Mouse (Mus musculus) erythroid progenitor cell, adult 5-6 weeks (primary cell): ENCODE data around the gene Mrpl52. TPM values are rescaled to one million over a fixed set of nuclear protein-coding genes. Genes with fewer than 3 reads are reported as not detected.

Source experiments
- ATAC-seq: replicated peaks from 2 replicates; pipeline ENCODE4 v1.8.0; 2016; ENCODE audit warnings: moderate number of reproducible peaks, mild to moderate bottlenecking, moderate TSS enrichment, inconsistent platforms; ENCODE audit not compliant: poor library complexity, low FRiP score, severe bottlenecking
- total RNA-seq, 2 experiments: library from RNA; stranded (forward) in 1 of 2; stranded (reverse) in 1 of 2; fragments of 150-400 nt in 1 of 2; fragments of 186-747, 209-891 nt in 1 of 2; gene quantifications; 2 replicates each; pipeline versions ENCODE4 v1.2.3 to v1.2.4; 2015 to 2017; ENCODE audit warnings: low replicate concordance in 2 of 2

Gene Mrpl52
- total RNA-seq, 2 experiments from 2014 or later = 1.1 to 93.1 TPM

- ATAC-seq = no peak
These were observed 16.5 kb upstream of the Mrpl52 start for GRCm38 (mm10) chr14:54409980-54410810.

DNA sequence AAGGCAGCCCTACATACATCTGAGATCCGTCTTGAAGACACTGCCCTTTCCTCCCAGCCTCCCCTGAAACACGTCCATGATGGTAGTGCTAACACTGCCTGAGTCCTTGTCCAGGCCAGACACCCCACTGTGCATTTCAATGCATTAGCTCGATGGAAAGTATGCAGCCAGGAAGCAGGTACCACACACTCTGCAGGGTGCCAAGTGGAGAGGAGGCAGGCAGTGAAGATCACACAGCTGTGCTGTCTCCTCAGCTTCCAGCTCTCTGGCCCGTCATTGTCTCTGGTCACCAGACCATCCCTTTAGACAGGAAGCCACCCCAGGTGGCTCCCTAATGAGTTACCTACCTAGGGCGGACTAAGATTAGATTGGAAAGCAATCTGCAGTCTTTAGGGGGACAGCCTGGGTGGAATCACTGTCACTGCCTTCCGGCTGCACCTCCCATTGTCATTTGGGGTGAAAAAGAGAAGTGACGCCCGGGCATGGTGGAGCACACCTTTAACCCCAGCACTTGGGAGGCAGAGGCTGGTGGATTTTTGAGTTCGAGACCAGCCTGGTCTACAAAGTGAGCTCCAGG, 14.6 kb upstream of the Mrpl52 start:
- no peak for ATAC-seq

- ATAC-seq = peak; percentile 61; the same call in 1 of the 2 replicates
These were observed 14.0 kb upstream of the Mrpl52 start for GRCm38 (mm10) chr14:54412629-54413170.

- peak; percentile 72 for ATAC-seq
These were observed 12.6 kb upstream of the Mrpl52 start for GRCm38 (mm10) chr14:54413877-54414700.

GRCm38 (mm10) chr14:54415241-54416020, 11.3 kb upstream of the Mrpl52 start:
- ATAC-seq = no peak

- ATAC-seq = no peak
These were observed 10.4 kb upstream of the Mrpl52 start for GRCm38 (mm10) chr14:54416229-54416775.

GRCm38 (mm10) chr14:54416830-54417229, 9.9 kb upstream of the Mrpl52 start:
- no peak for ATAC-seq

DNA sequence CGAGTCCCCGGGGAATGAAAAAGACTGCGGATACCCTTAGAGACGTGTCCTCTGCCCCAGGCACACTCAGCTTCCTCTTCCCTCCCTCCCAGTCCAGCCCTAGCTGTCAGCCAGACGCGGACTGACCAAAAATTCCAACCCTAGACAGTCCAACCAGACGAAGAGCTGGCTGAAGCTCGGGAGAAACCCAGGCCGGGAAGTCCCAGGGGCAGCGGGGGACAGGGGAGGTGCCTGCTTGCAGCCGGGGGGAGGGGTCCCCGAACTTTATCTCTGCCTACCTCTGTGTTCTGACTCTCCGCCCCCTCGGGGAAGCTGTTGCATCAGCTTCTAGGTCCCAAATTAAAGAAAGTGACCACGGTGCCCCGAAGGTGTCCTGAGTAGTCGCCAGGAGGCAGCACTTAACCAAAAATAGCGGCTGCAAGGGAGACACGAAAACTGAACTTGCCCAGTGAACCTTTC, 9.1 kb upstream of the Mrpl52 start, which contains the start of gene Slc7a7:
Gene Slc7a7, minus strand, starts transcription at position 158 of the 459 bp plus-strand sequence.
- peak; percentile 65 for ATAC-seq

DNA sequence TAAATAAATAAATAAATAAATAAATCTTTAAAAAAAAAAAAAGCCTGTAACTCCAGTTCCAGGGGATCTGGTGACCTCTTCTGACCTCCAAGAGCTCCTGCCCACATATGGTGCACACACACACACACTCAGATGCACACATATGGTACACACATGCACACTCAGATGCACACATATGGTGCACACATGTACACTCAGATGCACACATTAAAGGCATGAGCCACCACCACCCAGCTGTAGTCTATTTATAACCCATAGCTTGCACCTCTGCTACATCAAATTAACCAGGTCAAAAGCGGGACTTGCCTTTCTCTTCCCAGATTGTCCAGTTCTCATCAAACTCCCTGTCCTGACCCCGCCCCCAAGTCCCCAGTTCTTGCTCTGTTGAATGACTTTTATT, 5.7 kb upstream of the Mrpl52 start:
- no peak for ATAC-seq

- ATAC-seq = peak; percentile 41
These were observed 3.3 kb upstream of the Mrpl52 start for GRCm38 (mm10) chr14:54423406-54423805.

GRCm38 (mm10) chr14:54424634-54425033, 2.1 kb upstream of the Mrpl52 start:
- ATAC-seq = peak; percentile 53; the same call in 1 of the 2 replicates

DNA sequence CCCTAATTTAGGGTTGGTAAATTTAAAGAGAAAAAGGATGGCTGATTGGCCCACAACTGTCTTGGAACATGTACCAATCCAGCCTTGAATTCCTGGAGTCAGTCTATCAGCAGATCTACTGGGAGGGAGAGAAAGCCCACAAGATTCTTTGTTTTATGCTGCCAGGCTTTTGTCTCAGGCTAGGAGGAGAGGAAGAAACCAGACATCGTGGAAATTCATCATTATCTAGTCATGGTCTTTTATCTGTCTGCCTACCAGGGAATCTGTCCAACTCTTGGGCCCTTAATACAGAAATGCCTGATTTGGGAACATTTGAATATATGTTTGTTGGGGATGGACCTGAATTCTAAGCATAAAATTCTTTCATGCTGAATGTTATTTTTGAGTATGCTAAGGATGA, 1.2 kb upstream of the Mrpl52 start:
- no peak for ATAC-seq

DNA sequence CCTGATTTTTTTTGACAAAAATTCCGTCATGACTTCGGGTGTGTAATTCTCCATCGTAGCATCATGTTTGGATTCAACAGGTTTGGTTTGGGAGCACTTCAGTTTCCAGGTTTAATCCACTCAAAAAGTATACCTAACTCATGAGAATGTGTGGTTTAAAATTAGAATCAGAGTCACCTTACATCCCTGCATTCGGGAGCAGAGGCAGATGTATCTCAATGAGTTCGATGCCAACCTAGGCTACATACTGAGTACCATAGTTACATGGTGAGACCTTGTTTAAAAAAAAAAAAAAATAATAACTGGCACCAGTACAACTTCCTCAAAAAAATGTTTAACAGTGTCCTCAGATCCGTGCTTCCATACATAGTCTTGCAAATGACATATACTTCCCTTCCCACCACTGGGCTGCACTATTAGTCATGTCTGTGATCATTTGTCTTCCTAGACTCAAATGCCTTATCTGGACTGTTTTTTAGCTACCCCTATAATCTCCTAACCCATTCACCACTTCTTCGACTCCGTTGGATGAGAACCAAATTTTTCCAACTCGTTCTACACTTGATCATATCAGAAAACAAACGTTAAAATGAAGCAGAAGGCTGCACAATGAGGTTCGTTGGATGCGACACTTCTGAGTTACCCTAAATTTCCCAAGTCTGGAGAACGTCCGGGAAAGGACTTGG, 563 bp upstream of the Mrpl52 start:
- peak; percentile 8 for ATAC-seq

GRCm38 (mm10) chr14:54427696-54428095, 987 bp downstream of the Mrpl52 start:
- no peak for ATAC-seq

GRCm38 (mm10) chr14:54428421-54428820, 1.7 kb downstream of the Mrpl52 start:
- ATAC-seq = no peak

GRCm38 (mm10) chr14:54429332-54430093, 2.8 kb downstream of the Mrpl52 start:
- no peak for ATAC-seq

DNA sequence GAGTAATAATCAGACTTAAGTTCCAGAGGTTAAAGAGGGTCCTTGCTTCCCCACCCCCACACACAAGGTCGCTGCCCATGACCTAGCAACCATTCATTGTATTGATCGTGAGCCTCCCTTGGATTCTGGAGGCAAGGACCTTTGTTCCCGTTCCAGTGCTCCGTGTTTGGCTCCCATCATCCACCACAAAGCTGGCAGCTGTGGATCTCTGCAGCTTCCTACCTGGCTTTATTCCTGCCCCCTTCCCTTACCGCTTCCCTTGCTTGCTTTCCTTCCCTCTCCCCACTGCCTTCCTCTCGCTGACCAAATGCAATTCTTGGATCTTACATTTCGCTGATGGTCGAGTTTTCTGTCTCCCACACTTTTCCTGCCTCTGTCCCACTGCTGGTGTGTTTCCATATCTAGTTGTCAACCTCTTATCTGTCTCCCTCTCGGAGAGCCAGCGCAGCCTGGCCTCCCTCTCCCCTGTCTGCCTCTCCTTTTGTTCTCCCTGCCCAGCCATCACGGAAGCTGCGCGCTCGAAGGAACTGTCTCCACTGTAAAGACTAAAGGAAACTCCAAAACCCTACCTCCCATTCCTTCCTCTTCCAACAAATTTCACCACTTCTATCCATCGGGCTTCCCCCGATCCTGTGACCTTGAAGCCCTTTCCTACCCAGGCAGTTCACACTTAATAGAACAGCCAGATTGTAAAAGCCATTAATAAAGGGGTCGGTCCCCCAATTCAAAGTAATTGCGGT, 3.9 kb downstream of the Mrpl52 start:
- no peak for ATAC-seq
